Mouse (Mus musculus) C2C12 (cell line): ENCODE data around the gene Rad51b.

ENCODE experiments used
- CEBPB ChIP-seq: IDR thresholded peaks from one replicate; pipeline ENCODE4 v1.6.1; 2011; ENCODE audit warnings: low read depth, mild to moderate bottlenecking, control low read depth, moderate library complexity
- CTCF ChIP-seq: IDR thresholded peaks from one replicate; pipeline ENCODE4 v1.5.1; 2011; ENCODE audit not compliant: control insufficient read depth, insufficient read depth, insufficient read length
- FOSL1 ChIP-seq: IDR thresholded peaks from one replicate; pipeline ENCODE4 v1.8.0; 2011; ENCODE audit warnings: mild to moderate bottlenecking, low read length; ENCODE audit not compliant: poor library complexity, insufficient read depth, severe bottlenecking
- MAX ChIP-seq: IDR thresholded peaks from one replicate; pipeline ENCODE4 v1.6.1; 2011; ENCODE audit warnings: mild to moderate bottlenecking, control low read depth
- MYOD1 ChIP-seq: IDR thresholded peaks from one replicate; pipeline ENCODE4 v1.6.1; 2011; ENCODE audit warnings: low read depth; ENCODE audit not compliant: control insufficient read depth, insufficient read length
- USF1 ChIP-seq: IDR thresholded peaks from one replicate; pipeline ENCODE4 v1.6.1; 2011; ENCODE audit warnings: low read depth, mild to moderate bottlenecking, control low read depth, moderate library complexity

DNA sequence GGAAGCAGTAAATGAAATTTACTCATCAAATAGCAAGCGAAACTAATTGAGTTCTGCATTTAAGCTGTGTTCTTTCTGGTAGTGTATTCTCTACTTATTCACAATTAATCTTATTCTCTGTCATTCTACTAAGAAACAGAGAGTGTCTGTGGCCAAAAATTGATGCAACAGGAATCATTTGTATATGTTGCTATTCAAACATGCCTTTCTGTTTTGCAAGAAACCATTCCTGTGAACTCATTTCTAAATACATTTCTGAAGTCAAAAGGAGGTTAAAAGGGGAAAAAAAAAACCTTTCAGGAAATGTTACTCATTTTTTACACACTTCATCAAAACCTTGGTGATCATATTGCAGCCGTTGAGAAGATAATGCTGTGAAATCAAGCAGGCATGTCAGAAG is 96.6 kb downstream of the Rad51b start:
- TF ChIP-seq MAX: no peak
- no peak for TF ChIP-seq CTCF
- no peak for TF ChIP-seq FOSL1
- TF ChIP-seq USF1: no peak
- TF ChIP-seq MYOD1: no peak
- no peak for TF ChIP-seq CEBPB
